Mouse (Mus musculus) kidney, adult 2 months (tissue): ENCODE data around the gene Pdlim5. TPM values are rescaled to one million over a fixed set of nuclear protein-coding genes. Genes with fewer than 3 reads are reported as not detected.
A peak's percentile ranks its signal among the peaks of the same experiment; 100 is the strongest.

Experiments used
- DNase-seq: peaks from one replicate; pipeline ENCODE4 v3.0.0; 2021
- H3K27ac ChIP-seq: fragments of 200-500 bp; 2 replicates; pipeline ENCODE4 v1.5.1; 2012; ENCODE audit warnings: low read depth, low read length, control low read depth, inconsistent platforms; ENCODE audit not compliant: insufficient read depth
- H3K27me3 ChIP-seq: fragments of 200-500 bp; replicated peaks from 2 replicates; pipeline ENCODE4 v1.6.1; 2012; ENCODE audit warnings: mild to moderate bottlenecking, moderate library complexity, low read length, inconsistent platforms; ENCODE audit not compliant: control insufficient read depth, insufficient read depth
- H3K36me3 ChIP-seq: fragments of 200-500 bp; 2 replicates; pipeline ENCODE4 v1.6.1; 2012; ENCODE audit warnings: mild to moderate bottlenecking, moderate library complexity, low read length, inconsistent platforms; ENCODE audit not compliant: control insufficient read depth, insufficient read depth
- H3K4me1 ChIP-seq: fragments of 200-500 bp; 2 replicates; pipeline ENCODE4 v1.6.1; 2011; ENCODE audit warnings: low read length; ENCODE audit not compliant: control insufficient read depth, insufficient read depth
- H3K4me3 ChIP-seq: fragments of 200-500 bp; 2 replicates; pipeline ENCODE4 v1.5.1; 2011; ENCODE audit warnings: mild to moderate bottlenecking, low read depth, low read length, control low read depth; ENCODE audit not compliant: insufficient read depth
- CTCF ChIP-seq: fragments of 200-500 bp; conservative IDR thresholded peaks from 2 replicates; pipeline ENCODE4 v1.5.1; 2011; ENCODE audit warnings: low read depth, mild to moderate bottlenecking, control low read depth, low read length, moderate library complexity, mixed read lengths; ENCODE audit not compliant: insufficient read depth, insufficient read length
- POLR2A ChIP-seq: fragments of 200-500 bp; IDR thresholded peaks from one replicate; pipeline ENCODE4 v1.6.1; 2011; ENCODE audit warnings: low read depth, low read length, control low read depth
- WGBS: fragments of 180-500 bp; shearing (Covaris S2); methylation state at CpG from one replicate; pipeline ENCODE4 v1.1.7; 2018; 5-methylcytosine and 5-hydroxymethylcytosine counted together
- polyA plus RNA-seq: library from polyadenylated mRNA; depleted of rRNA; stranded (reverse); fragments of >200 nt; gene quantifications from 2 replicates; pipeline ENCODE4 v1.2.3, GENCODE M21; 2012

Gene Pdlim5
- polyA plus RNA-seq, 1 experiment: 62.6 TPM

DNA sequence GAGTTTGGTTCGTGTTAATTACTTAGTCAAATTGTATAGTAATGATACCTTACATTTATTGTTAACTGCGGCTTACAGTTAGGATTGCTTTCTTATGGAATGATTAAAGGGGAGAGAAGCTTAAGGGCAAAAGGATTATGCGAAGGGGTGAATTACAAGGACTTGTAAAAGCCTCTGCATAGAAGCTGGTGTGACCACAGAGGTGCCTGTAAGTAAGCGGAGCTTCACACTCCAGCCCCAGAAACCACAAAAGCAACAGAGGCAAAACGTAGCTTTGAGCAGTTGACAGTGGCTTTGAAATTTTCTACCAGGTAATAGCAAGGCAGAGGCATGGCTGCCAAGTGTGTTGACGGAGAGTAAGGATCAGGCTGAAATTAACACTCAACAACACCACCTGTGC, 41.3 kb upstream of the Pdlim5 start:
- Histone ChIP-seq H3K27me3 (no peaks in the 10 kb centered on the region), H3K4me3 (no peak overlapping the region), H3K27ac (no peak overlapping the region), H3K36me3 (no peaks in the 10 kb centered on the region), H3K4me1 (no peaks in the 10 kb centered on the region)
- TF ChIP-seq CTCF: no peak
- TF ChIP-seq POLR2A: no peak
- no peak for DNase-seq
- 83% methylated on average over 6 of the region's 6 CpGs for WGBS

DNA sequence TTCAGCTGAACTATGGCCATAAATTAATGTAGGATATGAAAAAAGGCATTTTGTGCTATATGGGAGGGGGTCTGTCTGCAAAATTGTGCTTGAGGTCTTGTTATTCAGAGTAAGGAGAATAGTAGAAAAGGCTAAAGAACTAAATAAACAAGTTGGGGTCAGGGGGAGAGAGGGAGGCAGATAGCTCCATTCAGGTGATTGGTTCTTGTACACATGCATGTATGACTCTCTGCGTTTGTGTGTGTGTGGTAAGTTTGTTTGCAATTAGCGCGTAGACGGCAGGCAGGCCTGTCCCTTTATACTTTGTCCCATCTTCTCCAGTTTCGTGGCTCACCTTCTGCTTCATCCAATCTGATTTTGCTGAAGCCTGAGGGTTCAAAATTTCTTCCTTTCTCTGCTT, 40.7 kb upstream of the Pdlim5 start:
- H3K27me3 ChIP-seq: no peaks in the 10 kb centered on the region
- no peak for DNase-seq
- H3K4me1 ChIP-seq: no peaks in the 10 kb centered on the region
- TF ChIP-seq POLR2A (no peak), CTCF (no peak)
- no peaks in the 10 kb centered on the region for H3K36me3 ChIP-seq
- H3K4me3 ChIP-seq: no peak overlapping the region
- WGBS: 88% methylated on average over 5 of the region's 5 CpGs
- no peak overlapping the region for H3K27ac ChIP-seq

DNA sequence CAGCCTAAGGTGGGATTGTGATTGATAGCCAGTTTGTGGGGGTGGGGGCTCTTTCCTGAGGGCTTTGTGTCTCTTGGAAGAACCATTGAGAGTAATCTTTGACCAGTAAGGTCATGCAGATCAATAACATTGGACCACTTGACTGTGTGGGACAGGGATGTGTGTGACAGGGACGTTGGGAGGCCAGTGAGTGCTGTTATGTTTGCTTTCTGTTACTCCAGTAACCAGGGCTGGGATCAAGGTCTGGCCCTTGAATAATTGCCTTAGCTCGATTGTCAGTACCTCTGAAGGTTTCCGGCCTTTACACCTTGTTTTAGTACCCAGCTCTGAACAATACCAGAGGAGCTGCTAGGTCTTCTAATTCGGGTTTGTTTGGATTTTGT, 39.3 kb upstream of the Pdlim5 start:
- no peak for TF ChIP-seq CTCF
- TF ChIP-seq POLR2A: no peak
- no peaks in the 10 kb centered on the region for H3K36me3 ChIP-seq
- no peak overlapping the region for H3K27ac ChIP-seq

DNA sequence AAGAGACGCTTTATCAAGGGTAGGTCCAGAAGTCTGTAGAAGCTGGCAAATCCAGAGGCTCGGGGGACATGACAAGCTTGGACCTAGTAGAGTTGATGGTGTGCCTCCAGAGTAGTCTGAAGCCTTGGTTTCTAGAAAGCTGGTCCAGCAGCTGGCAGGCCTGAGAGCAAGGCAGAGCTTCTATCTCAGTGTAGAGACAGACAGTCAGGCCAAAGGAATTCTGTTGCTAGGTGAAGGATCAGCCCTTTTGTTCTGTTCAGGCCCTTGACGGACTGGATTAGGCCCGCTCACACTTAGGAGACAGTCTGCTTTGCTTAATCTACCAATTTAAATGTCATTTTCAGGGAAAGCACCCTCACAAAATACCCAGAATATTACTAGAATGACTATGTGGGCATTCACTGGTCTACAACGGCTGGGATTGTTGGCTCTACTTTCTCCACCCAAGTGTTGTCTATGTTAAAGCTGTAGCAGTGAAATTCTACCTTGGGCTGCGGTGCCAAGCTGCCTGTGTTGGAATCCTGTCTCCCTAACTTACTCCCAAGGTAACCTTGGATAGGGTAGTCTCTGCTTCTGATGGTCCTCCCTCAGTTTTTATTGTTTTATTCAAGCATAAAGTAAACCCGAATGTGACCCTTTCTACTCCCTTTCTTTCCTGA, 38.8 kb upstream of the Pdlim5 start:
- DNase-seq: no peak
- H3K36me3 ChIP-seq: no peaks in the 10 kb centered on the region
- no peaks in the 10 kb centered on the region for H3K4me1 ChIP-seq
- H3K27ac ChIP-seq: no peak overlapping the region
- no peak for TF ChIP-seq POLR2A
- 81% methylated on average over 7 of the region's 7 CpGs for WGBS
- H3K27me3 ChIP-seq: no peaks in the 10 kb centered on the region
- no peak overlapping the region for H3K4me3 ChIP-seq

More for the DNA sequence above, 39.3 kb upstream of the Pdlim5 start:
- DNase-seq: no peak
- no peaks in the 10 kb centered on the region for H3K27me3 ChIP-seq
- WGBS: 84% methylated on average over 4 of the region's 4 CpGs
- no peaks in the 10 kb centered on the region for H3K4me1 ChIP-seq
- no peak overlapping the region for H3K4me3 ChIP-seq

DNA sequence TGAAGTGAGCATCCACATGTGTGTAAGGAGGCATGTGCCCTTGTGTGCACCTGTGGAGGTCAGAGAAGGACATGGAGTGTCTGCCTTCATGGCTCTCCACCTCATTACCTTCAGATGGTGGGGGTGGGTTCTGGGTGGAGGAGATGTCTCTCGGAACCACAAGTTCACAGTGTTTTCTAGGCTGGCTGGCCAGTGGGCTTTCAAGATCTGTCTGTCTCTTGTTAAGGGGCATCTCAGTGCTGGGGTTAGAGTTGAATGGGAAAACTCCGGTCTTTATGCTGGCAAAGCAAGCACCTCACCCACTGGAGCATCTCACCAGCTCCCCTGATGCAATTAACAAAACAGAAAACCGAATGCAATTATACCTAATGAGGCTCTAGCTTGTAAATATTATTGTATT, 36.0 kb upstream of the Pdlim5 start:
- Histone ChIP-seq H3K4me1 (no peaks in the 10 kb centered on the region), H3K27me3 (peaks cover 1% of the 10 kb centered on the region; the same call in 1 of the 2 replicates), H3K27ac (no peak overlapping the region), H3K4me3 (no peak overlapping the region), H3K36me3 (no peaks in the 10 kb centered on the region)
- DNase-seq: no peak
- 65% methylated on average over 3 of the region's 3 CpGs for WGBS
- TF ChIP-seq POLR2A: no peak
- no peak for TF ChIP-seq CTCF

DNA sequence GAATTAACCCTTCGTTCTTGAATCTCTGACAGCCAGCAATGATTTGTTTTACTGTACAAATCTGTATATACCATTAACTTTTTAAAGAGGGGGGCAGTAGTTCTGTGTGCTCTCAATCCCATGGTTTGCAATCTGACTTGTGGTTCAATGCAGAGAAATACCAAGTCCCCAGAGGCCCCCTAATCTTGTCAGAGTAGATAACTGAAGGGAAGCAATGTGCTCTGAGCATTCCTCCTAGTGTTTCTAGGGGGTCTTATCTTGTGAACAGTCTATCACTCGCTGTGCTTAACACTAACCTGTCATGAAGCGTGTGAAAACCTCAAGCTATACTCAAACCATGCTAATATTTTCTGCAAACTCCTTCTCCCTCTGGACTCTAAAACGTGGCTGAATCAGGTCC, 34.6 kb upstream of the Pdlim5 start:
- no peaks in the 10 kb centered on the region for H3K36me3 ChIP-seq
- TF ChIP-seq CTCF (no peak), POLR2A (no peak)
- peaks cover 1% of the 10 kb centered on the region; the same call in 1 of the 2 replicates for H3K27me3 ChIP-seq
- DNase-seq: no peak
- 90% methylated on average over 4 of the region's 4 CpGs for WGBS
- no peak overlapping the region for H3K27ac ChIP-seq
- H3K4me3 ChIP-seq: no peak overlapping the region
- no peaks in the 10 kb centered on the region for H3K4me1 ChIP-seq

DNA sequence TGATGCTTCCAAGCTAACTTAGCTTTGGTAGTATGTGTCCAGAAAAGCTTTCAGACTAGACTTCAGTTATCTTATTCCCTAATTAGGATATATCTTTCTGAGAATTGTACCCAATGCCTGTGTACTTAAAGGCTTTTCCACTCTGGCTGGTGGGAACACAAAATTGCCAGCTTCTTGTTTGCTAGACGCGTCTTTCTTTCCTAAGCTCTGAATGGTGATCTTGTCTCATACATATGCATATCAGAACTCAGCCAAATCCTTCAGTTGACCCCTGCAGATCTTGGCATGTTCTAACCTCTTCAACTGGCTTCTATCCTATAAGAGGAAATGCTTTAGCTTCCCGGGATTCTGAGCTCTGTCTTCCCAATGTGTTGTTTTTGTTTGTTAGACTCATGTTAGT, 31.3 kb upstream of the Pdlim5 start:
- 61% methylated on average over 3 of the region's 3 CpGs for WGBS
- no peaks in the 10 kb centered on the region for H3K36me3 ChIP-seq
- H3K4me1 ChIP-seq: peaks cover 7% of the 10 kb centered on the region
- DNase-seq: no peak
- TF ChIP-seq POLR2A: no peak
- no peak for TF ChIP-seq CTCF
- no peak overlapping the region for H3K4me3 ChIP-seq
- peaks cover 1% of the 10 kb centered on the region for H3K27me3 ChIP-seq
- no peak overlapping the region for H3K27ac ChIP-seq

DNA sequence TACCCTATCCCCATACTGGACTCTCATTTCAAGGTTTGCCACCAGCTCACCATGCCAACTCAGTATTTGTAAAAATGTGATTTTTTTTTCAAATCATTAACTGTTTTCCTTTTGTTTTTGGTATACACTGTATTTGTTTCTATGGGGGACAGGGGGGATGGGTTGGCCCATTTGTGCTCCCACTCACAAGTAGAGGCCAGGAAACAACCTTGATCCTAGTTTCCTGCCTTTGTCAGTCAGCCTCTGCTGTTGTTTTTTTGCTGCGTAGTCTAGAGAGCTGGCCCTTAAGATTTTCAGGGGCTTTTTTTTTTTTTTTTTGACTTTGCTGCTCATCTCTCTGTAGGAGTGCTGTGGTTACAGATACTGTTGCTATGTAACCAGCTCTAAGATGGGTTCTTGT, 28.6 kb upstream of the Pdlim5 start:
- peaks cover 1% of the 10 kb centered on the region for H3K27me3 ChIP-seq
- H3K4me1 ChIP-seq: peaks cover 7% of the 10 kb centered on the region
- no peaks in the 10 kb centered on the region for H3K36me3 ChIP-seq
- DNase-seq: peak; percentile 22
- TF ChIP-seq POLR2A (no peak), CTCF (no peak)
- WGBS: 60% methylated on average over 1 of the region's 1 CpGs
- no peak overlapping the region for H3K4me3 ChIP-seq
- H3K27ac ChIP-seq: no peak overlapping the region
